ENCODE assay signal across 12 mouse cellular contexts in genomic region chr3:108167499-108167898, GRCm38 (mm10). TPM values are rescaled to one million over a fixed set of nuclear protein-coding genes. Genes with fewer than 3 reads are reported as not detected.
DNase-seq lines count a peak whose midpoint lies in the region; ATAC-seq and TF ChIP-seq lines count a peak whose summit lies in the region.
"Had no signal": no experiment of that assay in that cellular context is flagged by ENCODE, and none has a peak within 500 bp of the region (broad histone marks: within the 10 kb centered on the region; RNA-seq: fewer than 3 reads in every experiment).

No protein-coding gene starts in this region.

- TF ChIP-seq POLR2A in olfactory bulb, adult 2 months (IDR thresholded peaks at IDR 0.05; ENCODE audit: insufficient read depth, low read depth, low read length), result no peak

- H3K4me3 ChIP-seq in midbrain, embryonic 12.5 days, result no peak overlapping the region
- no peak overlapping the region for H3K4me3 ChIP-seq in midbrain, embryonic 14.5 days (replicated peaks; ENCODE audit: low read depth, low read length)
- no peak overlapping the region for H3K4me3 ChIP-seq in hindbrain, embryonic 13.5 days
- H3K4me3 ChIP-seq in olfactory bulb, adult 2 months (ENCODE audit: insufficient read depth, low read depth, low read length), result no peak overlapping the region
- H3K4me3 ChIP-seq: heart, embryonic 13.5 days had no signal

- H3K9ac ChIP-seq in midbrain, embryonic 12.5 days (replicated peaks), result no peak overlapping the region
- no peak overlapping the region for H3K9ac ChIP-seq in midbrain, embryonic 14.5 days (replicated peaks; ENCODE audit: low read length)
- H3K9ac ChIP-seq in hindbrain, embryonic 13.5 days, result peak overlapping the region; percentile 53
- H3K9ac ChIP-seq: heart, embryonic 13.5 days had no signal

- no peaks in the 10 kb centered on the region for H3K9me3 ChIP-seq in midbrain, embryonic 12.5 days
- no peaks in the 10 kb centered on the region for H3K9me3 ChIP-seq in midbrain, embryonic 14.5 days (ENCODE audit: control insufficient read depth, low read length)
- no peaks in the 10 kb centered on the region for H3K9me3 ChIP-seq in hindbrain, embryonic 13.5 days
- H3K9me3 ChIP-seq: heart, embryonic 13.5 days had no signal

- 48% methylated on average over 14 of the region's 14 CpGs for WGBS in midbrain, embryonic 12.5 days
- 40% methylated on average over 14 of the region's 14 CpGs for WGBS in midbrain, embryonic 14.5 days
- WGBS in hindbrain, embryonic 13.5 days, result 37% methylated on average over 14 of the region's 14 CpGs
- 51% methylated on average over 14 of the region's 14 CpGs for WGBS in olfactory bulb, adult 2 months

- no peaks in the 10 kb centered on the region for H3K36me3 ChIP-seq in midbrain, embryonic 12.5 days
- H3K36me3 ChIP-seq in midbrain, embryonic 14.5 days (ENCODE audit: control insufficient read depth, insufficient read depth, low read length), result no peaks in the 10 kb centered on the region
- no peaks in the 10 kb centered on the region for H3K36me3 ChIP-seq in hindbrain, embryonic 13.5 days
- H3K36me3 ChIP-seq: heart, embryonic 13.5 days had no signal

- H3K27ac ChIP-seq in midbrain, embryonic 12.5 days (replicated peaks), result peak overlapping the region; percentile 81; the same call in 1 of the 2 replicates
- no peak overlapping the region; the same call in 1 of the 2 replicates for H3K27ac ChIP-seq in midbrain, embryonic 14.5 days (replicated peaks; ENCODE audit: low read depth, low read length)
- peak overlapping the region; percentile 93 for H3K27ac ChIP-seq in hindbrain, embryonic 13.5 days
- peak overlapping the region; percentile 20; the same call in 1 of the 2 replicates for H3K27ac ChIP-seq in olfactory bulb, adult 2 months (ENCODE audit: insufficient read depth, low read depth, low read length)
- H3K27ac ChIP-seq: heart, embryonic 13.5 days had no signal

- H3K4me1 ChIP-seq in midbrain, embryonic 12.5 days, result peaks cover 47% of the 10 kb centered on the region
- H3K4me1 ChIP-seq in midbrain, embryonic 14.5 days (ENCODE audit: control insufficient read depth, insufficient read depth, low read length), result peaks cover 13% of the 10 kb centered on the region
- peaks cover 50% of the 10 kb centered on the region for H3K4me1 ChIP-seq in hindbrain, embryonic 13.5 days (replicated peaks)
- H3K4me1 ChIP-seq in olfactory bulb, adult 2 months (ENCODE audit: control insufficient read depth, insufficient read depth, low read length), result peaks cover 51% of the 10 kb centered on the region

- H3K4me2 ChIP-seq in midbrain, embryonic 12.5 days (replicated peaks), result no peak overlapping the region
- H3K4me2 ChIP-seq in midbrain, embryonic 14.5 days (ENCODE audit: low read length), result no peak overlapping the region
- no peak overlapping the region for H3K4me2 ChIP-seq in hindbrain, embryonic 13.5 days
- H3K4me2 ChIP-seq: heart, embryonic 13.5 days had no signal

- no peaks in the 10 kb centered on the region; the same call in 1 of the 2 replicates for H3K27me3 ChIP-seq in midbrain, embryonic 12.5 days
- H3K27me3 ChIP-seq in midbrain, embryonic 14.5 days (ENCODE audit: control insufficient read depth, insufficient read depth, low read length), result no peaks in the 10 kb centered on the region
- no peaks in the 10 kb centered on the region for H3K27me3 ChIP-seq in hindbrain, embryonic 13.5 days

- no peak for TF ChIP-seq CTCF in olfactory bulb, adult 2 months (IDR thresholded peaks at IDR 0.05; ENCODE audit: insufficient read depth, low read depth, low read length)

- DNase-seq in gastrocnemius, postnatal 10 days, result peak; percentile 55
- DNase-seq in gastrocnemius, adult 18-20 months (ENCODE audit: low spot score), result no peak
- DNase-seq in midbrain, embryonic 14.5 days, result no peak
- DNase-seq in thymus, postnatal 25 days, result no peak
- no peak for DNase-seq in heart, adult 18-20 months
- DNase-seq: cerebellum, postnatal 14 days; kidney, postnatal 14 days had no signal

- ATAC-seq in midbrain, embryonic 12.5 days (ENCODE audit: low FRiP score, low read depth), result 0 out of 2 replicates have a peak, but pooled peaks have one; percentile 27
- ATAC-seq in midbrain, embryonic 14.5 days (ENCODE audit: low FRiP score, low TSS enrichment), result no peak
- no peak for ATAC-seq in hindbrain, embryonic 13.5 days (ENCODE audit: low FRiP score)

RNA-seq across cellular contexts. Expression of gene Gpr61, which starts 12.8 kb away (rescaled TPM):
- under 1 TPM; 0.14 to 0.27 TPM for total RNA-seq in gastrocnemius, postnatal 10 days (2021)
- total RNA-seq in gastrocnemius, adult 18-20 months (2021), result not detected
- 0.80 and 1.0 TPM in 2 replicates for polyA plus RNA-seq in midbrain, embryonic 12.5 days (2016; fragmentation: Nextera tagmentation; extraction: Ambion mirVana)
- 1.4 and 2.6 TPM in 2 replicates for polyA plus RNA-seq in midbrain, embryonic 14.5 days (2014; fragmentation: Nextera tagmentation; extraction: Ambion mirVana)
- 3.0 and 3.5 TPM in 2 replicates for polyA plus RNA-seq in hindbrain, embryonic 13.5 days (2015; fragmentation: Nextera tagmentation; extraction: Ambion mirVana)
- polyA plus RNA-seq in olfactory bulb, adult 2 months (2012; ENCODE audit: insufficient read depth, insufficient read length, low replicate concordance, missing spikeins), result not detected in 2 replicates
- not detected for total RNA-seq in heart, adult 18-20 months (2021)
- total RNA-seq: liver, adult 2 months had no signal
- polyA plus RNA-seq: heart, embryonic 13.5 days; liver, adult 2 months had no signal

RNA-seq across cellular contexts. Expression of gene Amigo1, which starts 18.6 kb away (rescaled TPM):
- total RNA-seq in gastrocnemius, postnatal 10 days (2021), result 10 to 100 TPM; 30.7 to 31.6 TPM
- total RNA-seq in gastrocnemius, adult 18-20 months (2021), result 10 to 100 TPM; 23.9 to 26.3 TPM
- 7.5 and 9.3 TPM in 2 replicates for polyA plus RNA-seq in midbrain, embryonic 12.5 days (2016; fragmentation: Nextera tagmentation; extraction: Ambion mirVana)
- polyA plus RNA-seq in midbrain, embryonic 14.5 days (2014; fragmentation: Nextera tagmentation; extraction: Ambion mirVana), result 10.2 and 10.3 TPM in 2 replicates
- 12.0 and 13.8 TPM in 2 replicates for polyA plus RNA-seq in hindbrain, embryonic 13.5 days (2015; fragmentation: Nextera tagmentation; extraction: Ambion mirVana)
- polyA plus RNA-seq in olfactory bulb, adult 2 months (2012; ENCODE audit: insufficient read depth, insufficient read length, low replicate concordance, missing spikeins), result 177 and 487 TPM in 2 replicates
- total RNA-seq in heart, adult 18-20 months (2021), result 10 to 100 TPM; 18.2 to 19.4 TPM

RNA-seq across cellular contexts. Expression of gene Gnai3, which starts 21.6 kb away (rescaled TPM):
- 10 to 100 TPM; 28.2 to 33.2 TPM for total RNA-seq in gastrocnemius, postnatal 10 days (2021)
- total RNA-seq in gastrocnemius, adult 18-20 months (2021), result 10 to 100 TPM; 10.2 to 14.7 TPM
- polyA plus RNA-seq in midbrain, embryonic 12.5 days (2016; fragmentation: Nextera tagmentation; extraction: Ambion mirVana), result 189 and 199 TPM in 2 replicates
- polyA plus RNA-seq in midbrain, embryonic 14.5 days (2014; fragmentation: Nextera tagmentation; extraction: Ambion mirVana), result 107 and 150 TPM in 2 replicates
- 146 and 148 TPM in 2 replicates for polyA plus RNA-seq in hindbrain, embryonic 13.5 days (2015; fragmentation: Nextera tagmentation; extraction: Ambion mirVana)
- not detected in 2 replicates for polyA plus RNA-seq in olfactory bulb, adult 2 months (2012; ENCODE audit: insufficient read depth, insufficient read length, low replicate concordance, missing spikeins)
- total RNA-seq in heart, adult 18-20 months (2021), result 10 to 100 TPM; 18.9 to 19.7 TPM

RNA-seq across cellular contexts. Expression of gene Cyb561d1, which starts 33.5 kb away (rescaled TPM):
- 1 to 10 TPM; 3.5 to 4.2 TPM for total RNA-seq in gastrocnemius, postnatal 10 days (2021)
- total RNA-seq in gastrocnemius, adult 18-20 months (2021), result 1 to 10 TPM; 3.0 to 3.2 TPM
- 5.6 TPM in 2 replicates for polyA plus RNA-seq in midbrain, embryonic 12.5 days (2016; fragmentation: Nextera tagmentation; extraction: Ambion mirVana)
- polyA plus RNA-seq in midbrain, embryonic 14.5 days (2014; fragmentation: Nextera tagmentation; extraction: Ambion mirVana), result 2.7 and 4.3 TPM in 2 replicates
- polyA plus RNA-seq in hindbrain, embryonic 13.5 days (2015; fragmentation: Nextera tagmentation; extraction: Ambion mirVana), result 3.5 and 4.3 TPM in 2 replicates
- not detected in 2 replicates for polyA plus RNA-seq in olfactory bulb, adult 2 months (2012; ENCODE audit: insufficient read depth, insufficient read length, low replicate concordance, missing spikeins)
- total RNA-seq in heart, adult 18-20 months (2021), result 1 to 10 TPM; 5.2 to 5.3 TPM

RNA-seq across cellular contexts. Expression of gene Atxn7l2, which starts 43.2 kb away (rescaled TPM):
- 10 to 100 TPM; 13.2 to 18.4 TPM for total RNA-seq in gastrocnemius, postnatal 10 days (2021)
- 1 to 10 TPM; 5.9 to 6.2 TPM for total RNA-seq in gastrocnemius, adult 18-20 months (2021)
- 28.9 and 29.8 TPM in 2 replicates for polyA plus RNA-seq in midbrain, embryonic 12.5 days (2016; fragmentation: Nextera tagmentation; extraction: Ambion mirVana)
- polyA plus RNA-seq in midbrain, embryonic 14.5 days (2014; fragmentation: Nextera tagmentation; extraction: Ambion mirVana), result 26.5 and 27.9 TPM in 2 replicates
- polyA plus RNA-seq in hindbrain, embryonic 13.5 days (2015; fragmentation: Nextera tagmentation; extraction: Ambion mirVana), result 26.2 and 27.1 TPM in 2 replicates
- not detected in 2 replicates for polyA plus RNA-seq in olfactory bulb, adult 2 months (2012; ENCODE audit: insufficient read depth, insufficient read length, low replicate concordance, missing spikeins)
- 1 to 10 TPM; 2.2 to 2.6 TPM for total RNA-seq in heart, adult 18-20 months (2021)

Comparison
In these comparisons a context has a peak if more than half of its experiments do, and no peak if none do; other contexts are left out.
1. RNA of gene Amigo1, which starts 18.6 kb away (polyA plus RNA-seq): 177 to 487 TPM in olfactory bulb, adult 2 months; 12.0 to 13.8 TPM in hindbrain, embryonic 13.5 days, 10.2 to 10.3 TPM in midbrain, embryonic 14.5 days and 7.5 to 9.3 TPM in midbrain, embryonic 12.5 days; every median in the first group is over 10 times any median in the second.